ENCODE assay signal across 8 mouse cellular contexts in genomic region chr16:25349626-25350025, GRCm38 (mm10).
DNase-seq lines count a peak whose midpoint lies in the region; ATAC-seq and TF ChIP-seq lines count a peak whose summit lies in the region.

No protein-coding gene starts in this region.

- peak; percentile 20 for DNase-seq in liver
- peak; percentile 35 to 55 for DNase-seq in cerebellum, postnatal 36 days
- peak; percentile 73 for DNase-seq in gastrocnemius, adult 2 months
- DNase-seq in kidney, adult 9 months = peak; percentile 73
- DNase-seq in limb, embryonic 10.5 days (ENCODE audit: low spot score) = peak; percentile 61
- DNase-seq in thymus, postnatal 0 days (ENCODE audit: low spot score) = peak; percentile 57

- H3K4me1 ChIP-seq in liver, embryonic 12.5 days = no peaks in the 10 kb centered on the region
- no peaks in the 10 kb centered on the region for H3K4me1 ChIP-seq in limb, embryonic 10.5 days
- no peaks in the 10 kb centered on the region for H3K4me1 ChIP-seq in neural tube, embryonic 12.5 days

- no peaks in the 10 kb centered on the region for H3K27me3 ChIP-seq in liver, embryonic 12.5 days (replicated peaks)
- no peaks in the 10 kb centered on the region for H3K27me3 ChIP-seq in limb, embryonic 10.5 days (ENCODE audit: low read depth, poor library complexity, severe bottlenecking)
- no peaks in the 10 kb centered on the region; the same call in 1 of the 2 replicates for H3K27me3 ChIP-seq in neural tube, embryonic 12.5 days (replicated peaks)

- H3K9ac ChIP-seq in liver, embryonic 12.5 days = no peak overlapping the region
- H3K9ac ChIP-seq in neural tube, embryonic 12.5 days = no peak overlapping the region

- 2% methylated on average over 3 of the region's 3 CpGs for WGBS in liver, embryonic 12.5 days (ENCODE audit: insufficient replicate concordance)
- 3% methylated on average over 3 of the region's 3 CpGs for WGBS in limb, embryonic 10.5 days
- 14% methylated on average over 3 of the region's 3 CpGs for WGBS in neural tube, embryonic 12.5 days

- no peak overlapping the region for H3K4me3 ChIP-seq in liver, embryonic 12.5 days
- H3K4me3 ChIP-seq in gastrocnemius, adult 2 months = no peak overlapping the region
- no peak overlapping the region for H3K4me3 ChIP-seq in limb, embryonic 10.5 days
- no peak overlapping the region for H3K4me3 ChIP-seq in neural tube, embryonic 12.5 days

- ATAC-seq in liver, embryonic 12.5 days = no peak
- ATAC-seq in neural tube, embryonic 12.5 days (ENCODE audit: low FRiP score, low read depth) = 0 out of 2 replicates have a peak, but pooled peaks have one; percentile 13

- no peak overlapping the region for H3K27ac ChIP-seq in liver, embryonic 12.5 days
- H3K27ac ChIP-seq in gastrocnemius, adult 2 months = no peak overlapping the region
- no peak overlapping the region for H3K27ac ChIP-seq in limb, embryonic 10.5 days
- no peak overlapping the region for H3K27ac ChIP-seq in neural tube, embryonic 12.5 days

- no peaks in the 10 kb centered on the region for H3K36me3 ChIP-seq in liver, embryonic 12.5 days
- H3K36me3 ChIP-seq in limb, embryonic 10.5 days = no peaks in the 10 kb centered on the region
- H3K36me3 ChIP-seq in neural tube, embryonic 12.5 days = no peaks in the 10 kb centered on the region

- intact Hi-C loops in gastrocnemius, adult 2 months (cut with DNase I) = loop anchor here (2.0 to 10.0 kb wide), 4 partner anchors 265 to 1387 kb away; no protein-coding TSS in a partner anchor

- H3K9me3 ChIP-seq in liver, embryonic 12.5 days (replicated peaks) = no peaks in the 10 kb centered on the region
- H3K9me3 ChIP-seq in limb, embryonic 10.5 days (replicated peaks) = no peaks in the 10 kb centered on the region
- no peaks in the 10 kb centered on the region for H3K9me3 ChIP-seq in neural tube, embryonic 12.5 days

- peak; percentile 84 for TF ChIP-seq CTCF in gastrocnemius, adult 2 months (IDR thresholded peaks at IDR 0.05)

- H3K4me2 ChIP-seq in liver, embryonic 12.5 days = no peak overlapping the region
- H3K4me2 ChIP-seq in neural tube, embryonic 12.5 days (replicated peaks) = no peak overlapping the region

Comparison
In these comparisons a context has a peak if more than half of its experiments do, and no peak if none do; other contexts are left out.
1. DNase-seq: peak in every context shown above with its lines; median percentile 73 in gastrocnemius, adult 2 months; 73 in kidney, adult 9 months; 61 in limb, embryonic 10.5 days; 57 in thymus, postnatal 0 days; 45 in cerebellum, postnatal 36 days; 20 in liver.